Mouse (Mus musculus) heart, embryonic 15.5 days (tissue): ENCODE data around the gene Amph. TPM values are rescaled to one million over a fixed set of nuclear protein-coding genes. Genes with fewer than 3 reads are reported as not detected.

Source experiments
- ATAC-seq: fragments of 200-750 bp; cut with Nextera tagmentation; replicated peaks from 2 replicates; pipeline ENCODE4 v1.8.0; 2017; ENCODE audit warnings: low read depth, moderate TSS enrichment; ENCODE audit not compliant: insufficient number of reproducible peaks, insufficient read depth, low FRiP score
- H3K27ac ChIP-seq: fragments of 300-500 bp; sonication (generic); 2 replicates; pipeline ENCODE4 v1.5.1; 2015; ENCODE audit warnings: mild to moderate bottlenecking, inconsistent platforms
- H3K27me3 ChIP-seq: fragments of 300-500 bp; sonication (generic); 2 replicates; pipeline ENCODE4 v1.6.1; 2015; ENCODE audit warnings: inconsistent platforms
- H3K36me3 ChIP-seq: fragments of 300-500 bp; sonication (generic); 2 replicates; pipeline ENCODE4 v1.6.1; 2015; ENCODE audit warnings: mild to moderate bottlenecking, inconsistent platforms
- H3K4me1 ChIP-seq: fragments of 300-500 bp; sonication (generic); replicated peaks from 2 replicates; pipeline ENCODE4 v1.6.1; 2015; ENCODE audit warnings: inconsistent platforms
- H3K4me2 ChIP-seq: fragments of 300-500 bp; sonication (generic); 2 replicates; pipeline ENCODE4 v1.6.1; 2015; ENCODE audit warnings: inconsistent platforms, mild to moderate bottlenecking, moderate library complexity
- H3K4me3 ChIP-seq: fragments of 300-500 bp; sonication (generic); 2 replicates; pipeline ENCODE4 v1.5.1; 2015; ENCODE audit warnings: mild to moderate bottlenecking, inconsistent platforms
- H3K9ac ChIP-seq: fragments of 300-500 bp; sonication (generic); 2 replicates; pipeline ENCODE4 v1.6.1; 2015; ENCODE audit warnings: mild to moderate bottlenecking, inconsistent platforms
- H3K9me3 ChIP-seq: fragments of 300-500 bp; sonication (generic); replicated peaks from 2 replicates; pipeline ENCODE4 v1.6.1; 2016; ENCODE audit warnings: inconsistent platforms
- WGBS: fragments of 180-500 bp; shearing (Covaris S2); methylation state at CpG from one replicate; pipeline ENCODE4 v1.1.7; 2015; ENCODE audit warnings: mixed read lengths; 5-methylcytosine and 5-hydroxymethylcytosine counted together
- polyA plus RNA-seq: library from polyadenylated mRNA; unstranded; fragments of >200 nt; fragmentation: Nextera tagmentation; extraction: Ambion mirVana; gene quantifications from 2 replicates; pipeline ENCODE4 v1.2.1, GENCODE M21; 2015

The Amph gene
- polyA plus RNA-seq, 1 experiment from 2014 or later, result 0.33 TPM

- 81% methylated on average over 4 of the region's 4 CpGs for WGBS
- Histone ChIP-seq H3K4me1 (no peaks in the 10 kb centered on the region), H3K36me3 (no peaks in the 10 kb centered on the region), H3K9me3 (no peaks in the 10 kb centered on the region), H3K27me3 (no peaks in the 10 kb centered on the region), H3K4me3 (no peak overlapping the region), H3K27ac (no peak overlapping the region), H3K4me2 (no peak overlapping the region), H3K9ac (no peak overlapping the region)
- no peak for ATAC-seq
These were observed 246.8 kb downstream of the Amph start for GRCm38 (mm10) chr13:19194803-19195202.

- no peaks in the 10 kb centered on the region for H3K36me3 ChIP-seq
- H3K4me2 ChIP-seq, result no peak overlapping the region
- no peak overlapping the region for H3K9ac ChIP-seq
- no peaks in the 10 kb centered on the region for H3K9me3 ChIP-seq
- ATAC-seq, result no peak
- WGBS, result 32% methylated on average over 1 of the region's 1 CpGs
- no peak overlapping the region for H3K27ac ChIP-seq
- no peaks in the 10 kb centered on the region for H3K27me3 ChIP-seq
- H3K4me3 ChIP-seq, result no peak overlapping the region
- H3K4me1 ChIP-seq, result no peaks in the 10 kb centered on the region
These were observed 247.5 kb downstream of the Amph start for GRCm38 (mm10) chr13:19195456-19195855.

Other genes with a start within 250 kb of the Amph start
- 39.6 and 45.0 TPM in 2 replicates for gene Vps41, start 230.9 kb upstream of the Amph start, polyA plus RNA-seq